Mouse (Mus musculus) midbrain, postnatal 0 days (tissue): ENCODE data around the gene Rab3ip. TPM values are rescaled to one million over a fixed set of nuclear protein-coding genes. Genes with fewer than 3 reads are reported as not detected.

ENCODE experiments used
- ATAC-seq: fragments of 200-750 bp; cut with Nextera tagmentation; 2 replicates; pipeline ENCODE4 v1.8.0; 2017; ENCODE audit warnings: moderate number of reproducible peaks, mild to moderate bottlenecking, moderate TSS enrichment, moderate library complexity; ENCODE audit not compliant: low FRiP score
- DNase-seq: peaks from one replicate; pipeline ENCODE4 v3.0.0-alpha.2; 2015; ENCODE audit warnings: low spot score
- H3K27ac ChIP-seq: fragments of 300-500 bp; sonication (generic); 2 replicates; pipeline ENCODE4 v1.5.1; 2014; ENCODE audit warnings: low read depth, mild to moderate bottlenecking, low read length, mixed read lengths
- H3K27me3 ChIP-seq: fragments of 300-500 bp; sonication (generic); 2 replicates; pipeline ENCODE4 v1.6.1; 2014; ENCODE audit warnings: low read length, control low read depth, mixed read lengths; ENCODE audit not compliant: insufficient read depth
- H3K36me3 ChIP-seq: fragments of 300-500 bp; sonication (generic); 2 replicates; pipeline ENCODE4 v1.6.1; 2014; ENCODE audit warnings: low read length, control low read depth, mixed read lengths; ENCODE audit not compliant: insufficient read depth
- H3K4me1 ChIP-seq: fragments of 300-500 bp; sonication (generic); 2 replicates; pipeline ENCODE4 v1.6.1; 2014; ENCODE audit warnings: mild to moderate bottlenecking, control low read depth, antibody characterized with exemption, low read length, mixed read lengths; ENCODE audit not compliant: insufficient read depth
- H3K4me2 ChIP-seq: fragments of 300-500 bp; sonication (generic); 2 replicates; pipeline ENCODE4 v1.6.1; 2014; ENCODE audit warnings: low read depth, mild to moderate bottlenecking, low read length, mixed read lengths; ENCODE audit not compliant: poor library complexity, severe bottlenecking
- H3K4me3 ChIP-seq: fragments of 300-500 bp; sonication (generic); 2 replicates; pipeline ENCODE4 v1.5.1; 2014; ENCODE audit warnings: low read depth, mild to moderate bottlenecking, low read length, moderate library complexity
- H3K9ac ChIP-seq: fragments of 300-500 bp; sonication (generic); replicated peaks from 2 replicates; pipeline ENCODE4 v1.6.1; 2014; ENCODE audit warnings: mild to moderate bottlenecking, low read length, moderate library complexity, mixed read lengths; ENCODE audit not compliant: poor library complexity, severe bottlenecking
- H3K9me3 ChIP-seq: fragments of 300-500 bp; sonication (generic); 2 replicates; pipeline ENCODE4 v1.6.1; 2016; ENCODE audit warnings: low read length, control low read depth
- CTCF ChIP-seq: IDR thresholded peaks from 2 replicates; pipeline ENCODE4 v1.5.1; 2016; ENCODE audit warnings: antibody characterized with exemption, mild to moderate bottlenecking
- WGBS: fragments of 180-500 bp; shearing (Covaris S2); extraction: QIAGEN DNeasy Blood & Tissue Kit; methylation state at CpG from one replicate; pipeline ENCODE4 v1.1.7; 2014; 5-methylcytosine and 5-hydroxymethylcytosine counted together
- polyA plus RNA-seq: library from polyadenylated mRNA; unstranded; fragments of >200 nt; fragmentation: Nextera tagmentation; extraction: Ambion mirVana; gene quantifications from 2 replicates; pipeline ENCODE4 v1.2.1, GENCODE M21; 2015
- total RNA-seq: library from RNA; depleted of rRNA; stranded (reverse); fragments of >200 nt; gene quantifications from 2 replicates; pipeline ENCODE4 v1.2.3, GENCODE M21; 2014; rRNA removed

Rab3ip gene
- total RNA-seq (99.8 and 142 TPM in 2 replicates), polyA plus RNA-seq (34.4 and 34.6 TPM in 2 replicates)

DNA sequence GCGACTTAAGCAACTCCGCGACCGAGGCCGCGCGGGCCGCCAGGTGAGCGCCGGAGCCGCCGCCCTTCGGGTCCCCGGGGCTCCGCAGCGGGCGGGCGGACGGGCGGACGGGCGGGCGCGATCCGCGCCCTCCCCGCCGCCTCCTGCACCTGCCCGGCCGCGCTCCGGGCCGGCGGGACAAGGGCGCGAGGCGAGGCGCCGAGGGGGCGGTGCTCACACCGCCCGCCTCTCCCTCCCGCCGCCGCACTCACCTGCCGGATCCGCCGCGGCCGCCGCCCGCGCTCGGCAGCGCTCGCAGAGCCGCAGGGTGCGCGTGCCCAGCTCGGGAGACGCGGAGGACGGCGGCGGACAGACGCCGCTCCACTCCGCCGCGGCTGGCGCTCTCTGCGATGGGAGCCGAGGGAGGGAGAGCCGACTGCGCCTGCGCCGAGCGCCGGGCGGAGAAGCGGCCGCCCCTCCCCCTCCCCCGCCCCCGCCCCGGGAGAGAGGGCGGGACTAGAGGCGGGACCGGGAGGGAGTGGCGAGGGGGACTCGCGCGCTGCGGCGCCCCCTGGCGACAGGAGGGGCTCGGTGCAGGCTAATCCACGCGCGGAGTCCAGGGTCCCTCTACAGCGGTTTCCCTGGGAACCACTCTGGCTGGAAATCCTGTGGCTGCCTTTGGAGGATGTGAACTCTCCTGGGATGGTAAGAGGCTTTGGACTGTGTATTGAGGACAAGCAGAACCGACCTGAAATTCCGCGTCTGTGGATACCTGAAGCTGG, at the start of gene Rab3ip:
Gene Rab3ip, minus strand, starts transcription at position 761 of the 761 bp plus-strand sequence.
- Histone ChIP-seq H3K4me2 (peak within 1 kb of the TSS; percentile 51), H3K27me3 (no peaks in the 10 kb centered on the region), H3K4me3 (peak within 1 kb of the TSS; percentile 69), H3K9ac (peak within 1 kb of the TSS; percentile 70), H3K27ac (peak within 1 kb of the TSS; percentile 68), H3K9me3 (no peaks in the 10 kb centered on the region), H3K4me1 (peaks cover 2% of the 10 kb centered on the region; the same call in 1 of the 2 replicates), H3K36me3 (no peaks in the 10 kb centered on the region)
- peak; percentile 87 for TF ChIP-seq CTCF
- DNase-seq = peak; percentile 93
- WGBS = under 1% methylated on average over 26 of the region's 103 CpGs
- peak; percentile 93 for ATAC-seq

DNA sequence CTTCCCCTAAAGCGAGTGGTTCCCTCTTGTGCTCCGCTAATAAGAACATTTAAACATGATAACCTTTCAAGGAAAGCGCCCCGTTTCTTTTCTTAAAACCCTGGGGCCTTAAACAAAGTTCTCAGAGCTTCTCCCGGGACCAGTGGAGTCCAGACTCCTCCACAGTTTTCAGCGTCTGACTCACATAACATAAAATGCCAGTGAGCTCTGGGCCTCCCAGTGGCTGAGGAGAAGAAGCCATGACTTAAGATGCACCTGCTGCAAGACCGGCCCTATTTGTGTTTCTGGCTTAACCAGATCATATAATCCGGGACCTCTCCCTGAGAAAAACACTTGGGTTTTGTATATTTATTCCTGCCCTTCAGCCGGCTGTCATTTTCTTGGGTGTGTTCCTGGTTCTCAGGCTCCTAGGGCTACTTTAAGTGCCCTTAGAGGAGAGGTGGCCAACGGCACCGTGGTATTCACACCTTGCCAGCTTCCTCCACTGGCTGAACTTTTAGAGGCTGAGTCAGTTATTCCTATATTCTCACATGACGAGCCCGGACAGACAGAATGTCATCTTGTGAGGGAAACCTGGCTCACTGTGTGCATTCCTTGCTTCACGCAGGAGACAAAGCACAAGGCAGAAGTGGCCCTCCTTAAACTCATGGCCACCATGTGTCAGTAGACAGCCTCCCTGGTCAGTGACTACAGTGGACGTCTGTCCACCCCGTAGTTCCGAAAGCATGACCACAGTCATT, 48.3 kb upstream of the Rab3ip start:
- ATAC-seq (no peak), DNase-seq (no peak)
- H3K36me3 ChIP-seq = no peaks in the 10 kb centered on the region
- H3K9me3 ChIP-seq = no peaks in the 10 kb centered on the region
- no peaks in the 10 kb centered on the region for H3K27me3 ChIP-seq
- no peak overlapping the region for H3K4me3 ChIP-seq
- no peak overlapping the region for H3K9ac ChIP-seq
- H3K4me2 ChIP-seq = no peak overlapping the region
- WGBS = 83% methylated on average over 17 of the region's 17 CpGs
- no peak overlapping the region for H3K27ac ChIP-seq
- TF ChIP-seq CTCF = no peak
- H3K4me1 ChIP-seq = no peaks in the 10 kb centered on the region

GRCm38 (mm10) chr10:116996236-116996600, 45.6 kb upstream of the Rab3ip start:
- Histone ChIP-seq H3K27ac (no peak overlapping the region), H3K9ac (no peak overlapping the region), H3K4me3 (no peak overlapping the region), H3K4me2 (no peak overlapping the region), H3K9me3 (no peaks in the 10 kb centered on the region), H3K36me3 (no peaks in the 10 kb centered on the region), H3K27me3 (no peaks in the 10 kb centered on the region), H3K4me1 (no peaks in the 10 kb centered on the region)
- ATAC-seq = no peak
- no peak for TF ChIP-seq CTCF
- WGBS = 77% methylated on average over 6 of the region's 6 CpGs
- no peak for DNase-seq

GRCm38 (mm10) chr10:116995584-116996235, 45.1 kb upstream of the Rab3ip start:
- no peak overlapping the region for H3K4me2 ChIP-seq
- H3K9me3 ChIP-seq = no peaks in the 10 kb centered on the region
- no peak overlapping the region for H3K9ac ChIP-seq
- TF ChIP-seq CTCF = no peak
- no peak overlapping the region for H3K27ac ChIP-seq
- no peaks in the 10 kb centered on the region for H3K4me1 ChIP-seq
- H3K4me3 ChIP-seq = no peak overlapping the region
- WGBS = 70% methylated on average over 6 of the region's 6 CpGs
- DNase-seq (no peak), ATAC-seq (no peak)
- H3K27me3 ChIP-seq = no peaks in the 10 kb centered on the region
- no peaks in the 10 kb centered on the region for H3K36me3 ChIP-seq

GRCm38 (mm10) chr10:116995162-116995561, 44.6 kb upstream of the Rab3ip start:
- H3K4me3 ChIP-seq = no peak overlapping the region
- 83% methylated on average over 5 of the region's 5 CpGs for WGBS
- no peak for ATAC-seq

More at GRCm38 (mm10) chr10:116995162-116995561, 44.6 kb upstream of the Rab3ip start:
- Histone ChIP-seq H3K36me3 (no peaks in the 10 kb centered on the region), H3K9me3 (no peaks in the 10 kb centered on the region), H3K9ac (no peak overlapping the region), H3K4me1 (no peaks in the 10 kb centered on the region), H3K27me3 (no peaks in the 10 kb centered on the region), H3K4me2 (no peak overlapping the region), H3K27ac (no peak overlapping the region)
- DNase-seq = no peak
- no peak for TF ChIP-seq CTCF
